Mouse (Mus musculus): ENCODE measurements around the gene D17Wsu92e. TPM values are rescaled to one million over a fixed set of nuclear protein-coding genes. Genes with fewer than 3 reads are reported as not detected.

D17Wsu92e gene
- polyA plus RNA-seq, 1 experiment, result 65.1 TPM

DNA sequence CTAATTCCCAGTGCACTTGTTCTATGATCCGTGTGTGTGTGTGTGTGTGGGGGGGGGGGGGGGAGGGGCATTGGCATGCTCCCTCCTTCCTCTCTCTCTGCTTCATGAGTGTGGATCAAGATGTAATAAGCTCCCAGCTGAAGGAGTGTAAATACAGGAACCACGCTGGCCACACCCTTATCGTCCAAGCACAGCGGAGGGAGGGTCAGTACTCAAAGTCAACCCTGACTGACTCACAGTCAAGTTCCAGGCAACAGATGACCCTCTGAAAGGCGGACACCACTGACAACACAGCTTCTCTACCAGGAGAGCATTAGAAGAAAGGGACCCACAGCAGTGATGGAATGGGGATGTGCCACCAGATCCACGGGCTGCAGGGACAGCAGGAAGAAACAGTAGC is 42.6 kb downstream of the D17Wsu92e start:
- Histone ChIP-seq H3K27me3 (ENCODE audit: control insufficient read depth, insufficient read depth, insufficient read length) (no peaks in the 10 kb centered on the region), H3K79me2 (ENCODE audit: control insufficient read depth, insufficient read depth) (peaks cover 49% of the 10 kb centered on the region), H3K4me3 (ENCODE audit: insufficient read depth, poor library complexity, severe bottlenecking) (no peak overlapping the region), H3ac (ENCODE audit: control insufficient read depth, insufficient read length, low read depth) (no peak overlapping the region), H3K36me3 (ENCODE audit: control insufficient read depth, insufficient read depth) (peaks cover 21% of the 10 kb centered on the region), H3K79me3 (ENCODE audit: low read depth) (peaks cover 3% of the 10 kb centered on the region)
- TF ChIP-seq FOSL1 (IDR thresholded peaks at IDR 0.05; ENCODE audit: insufficient read depth, low read length, poor library complexity, severe bottlenecking) (no peak), MYOG (IDR thresholded peaks at IDR 0.05; ENCODE audit: control insufficient read depth, extremely low read depth, insufficient read length) (no peak), MYOD1 (IDR thresholded peaks at IDR 0.05; ENCODE audit: control insufficient read depth, insufficient read length, low read depth) (no peak), USF1 (IDR thresholded peaks at IDR 0.05; ENCODE audit: low read depth) (no peak), CEBPB (IDR thresholded peaks at IDR 0.05; ENCODE audit: low read depth) (no peak), CTCF (IDR thresholded peaks at IDR 0.05; ENCODE audit: control insufficient read depth, insufficient read depth, insufficient read length) (no peak), MAX (IDR thresholded peaks at IDR 0.05) (no peak)

GRCm38 (mm10) chr17:27774198-27774597 is 46.2 kb downstream of the D17Wsu92e start:
- Histone ChIP-seq H3K79me3 (ENCODE audit: low read depth) (peaks cover 10% of the 10 kb centered on the region), H3ac (ENCODE audit: control insufficient read depth, insufficient read length, low read depth) (no peak overlapping the region), H3K79me2 (ENCODE audit: control insufficient read depth, insufficient read depth) (peaks cover 47% of the 10 kb centered on the region), H3K27me3 (ENCODE audit: control insufficient read depth, insufficient read depth, insufficient read length) (no peaks in the 10 kb centered on the region), H3K36me3 (ENCODE audit: control insufficient read depth, insufficient read depth) (peaks cover 23% of the 10 kb centered on the region), H3K4me3 (ENCODE audit: insufficient read depth, poor library complexity, severe bottlenecking) (no peak overlapping the region)
- no peak for TF ChIP-seq MYOG (IDR thresholded peaks at IDR 0.05; ENCODE audit: control insufficient read depth, extremely low read depth, insufficient read length)

DNA sequence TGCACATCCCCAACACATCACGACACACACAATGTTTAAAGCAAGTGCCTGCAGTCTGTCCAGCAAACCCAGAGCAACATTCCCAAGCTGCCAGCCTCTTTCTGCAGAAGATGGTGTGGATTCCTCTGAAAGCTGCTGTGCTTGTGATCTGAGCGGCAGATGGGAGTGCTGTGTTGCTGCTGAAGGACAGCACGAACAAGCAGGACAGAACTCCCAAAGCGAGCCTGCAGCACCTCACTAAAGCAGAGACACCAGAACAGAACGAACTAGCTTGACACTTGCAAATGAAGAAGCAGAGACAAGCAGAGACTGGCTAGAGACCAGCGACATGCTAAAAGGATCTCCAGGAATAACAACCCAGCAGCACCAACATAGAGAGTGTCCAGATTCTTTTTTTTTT is 48.8 kb downstream of the D17Wsu92e start:
- Histone ChIP-seq H3K27me3 (ENCODE audit: control insufficient read depth, insufficient read depth, insufficient read length) (no peaks in the 10 kb centered on the region), H3K4me3 (ENCODE audit: insufficient read depth, poor library complexity, severe bottlenecking) (no peak overlapping the region), H3K79me2 (ENCODE audit: control insufficient read depth, insufficient read depth) (peaks cover 50% of the 10 kb centered on the region), H3K79me3 (ENCODE audit: low read depth) (peaks cover 14% of the 10 kb centered on the region), H3K36me3 (ENCODE audit: control insufficient read depth, insufficient read depth) (peaks cover 35% of the 10 kb centered on the region), H3ac (ENCODE audit: control insufficient read depth, insufficient read length, low read depth) (no peak overlapping the region)
- no peak for TF ChIP-seq CEBPB (IDR thresholded peaks at IDR 0.05; ENCODE audit: low read depth)
- no peak for TF ChIP-seq CTCF (IDR thresholded peaks at IDR 0.05; ENCODE audit: control insufficient read depth, insufficient read depth, insufficient read length)
- no peak for TF ChIP-seq FOSL1 (IDR thresholded peaks at IDR 0.05; ENCODE audit: insufficient read depth, low read length, poor library complexity, severe bottlenecking)

GRCm38 (mm10) chr17:27768817-27769542 is 51.5 kb downstream of the D17Wsu92e start:
- no peak overlapping the region for H3ac ChIP-seq (ENCODE audit: control insufficient read depth, insufficient read length, low read depth)
- TF ChIP-seq CEBPB (IDR thresholded peaks at IDR 0.05; ENCODE audit: low read depth) (no peak), MAX (IDR thresholded peaks at IDR 0.05) (no peak), USF1 (IDR thresholded peaks at IDR 0.05; ENCODE audit: low read depth) (no peak), MYOD1 (IDR thresholded peaks at IDR 0.05; ENCODE audit: control insufficient read depth, insufficient read length, low read depth) (no peak), CTCF (IDR thresholded peaks at IDR 0.05; ENCODE audit: control insufficient read depth, insufficient read depth, insufficient read length) (no peak)
- peaks cover 47% of the 10 kb centered on the region for H3K36me3 ChIP-seq (ENCODE audit: control insufficient read depth, insufficient read depth)
- H3K79me2 ChIP-seq (ENCODE audit: control insufficient read depth, insufficient read depth), result peaks cover 60% of the 10 kb centered on the region
- H3K4me3 ChIP-seq (ENCODE audit: insufficient read depth, poor library complexity, severe bottlenecking), result no peak overlapping the region
- H3K27me3 ChIP-seq (ENCODE audit: control insufficient read depth, insufficient read depth, insufficient read length), result no peaks in the 10 kb centered on the region
- peaks cover 17% of the 10 kb centered on the region for H3K79me3 ChIP-seq (ENCODE audit: low read depth)

DNA sequence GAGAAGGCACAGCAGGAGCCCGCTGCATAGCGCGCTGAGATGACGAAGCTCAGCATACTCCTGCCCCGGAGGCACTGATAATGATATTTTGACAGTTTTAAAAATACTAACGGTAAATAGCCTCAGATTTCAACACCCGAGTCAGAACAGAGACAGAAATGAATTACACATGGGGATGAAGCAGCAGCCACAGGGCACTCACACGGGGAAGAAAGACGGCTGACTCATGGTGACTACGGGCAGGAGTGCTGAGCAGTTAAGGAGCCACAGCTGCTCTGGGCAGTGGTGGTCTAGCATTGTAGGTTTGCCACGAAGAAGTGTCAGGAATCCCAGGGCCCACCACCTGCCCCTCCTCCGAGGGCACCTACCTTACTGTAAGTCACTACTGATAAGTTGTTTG is 52.9 kb downstream of the D17Wsu92e start:
- Histone ChIP-seq H3K4me3 (ENCODE audit: insufficient read depth, poor library complexity, severe bottlenecking) (no peak overlapping the region), H3K27me3 (ENCODE audit: control insufficient read depth, insufficient read depth, insufficient read length) (no peaks in the 10 kb centered on the region), H3K79me2 (ENCODE audit: control insufficient read depth, insufficient read depth) (peaks cover 64% of the 10 kb centered on the region), H3K79me3 (ENCODE audit: low read depth) (peaks cover 25% of the 10 kb centered on the region), H3ac (ENCODE audit: control insufficient read depth, insufficient read length, low read depth) (no peak overlapping the region), H3K36me3 (ENCODE audit: control insufficient read depth, insufficient read depth) (peaks cover 51% of the 10 kb centered on the region)
- TF ChIP-seq MYOD1 (IDR thresholded peaks at IDR 0.05; ENCODE audit: control insufficient read depth, insufficient read length, low read depth), result peak; percentile 88
- no peak for TF ChIP-seq MAX (IDR thresholded peaks at IDR 0.05)
- TF ChIP-seq CEBPB (IDR thresholded peaks at IDR 0.05; ENCODE audit: low read depth), result peak; percentile 20

GRCm38 (mm10) chr17:27767120-27767519 is 53.3 kb downstream of the D17Wsu92e start:
- no peaks in the 10 kb centered on the region for H3K27me3 ChIP-seq (ENCODE audit: control insufficient read depth, insufficient read depth, insufficient read length)
- peak overlapping the region; percentile 46 for H3ac ChIP-seq (ENCODE audit: control insufficient read depth, insufficient read length, low read depth)
- H3K79me2 ChIP-seq (ENCODE audit: control insufficient read depth, insufficient read depth), result peaks cover 69% of the 10 kb centered on the region
- H3K79me3 ChIP-seq (ENCODE audit: low read depth), result peaks cover 25% of the 10 kb centered on the region
- H3K4me3 ChIP-seq (ENCODE audit: insufficient read depth, poor library complexity, severe bottlenecking), result no peak overlapping the region
- no peak for TF ChIP-seq CTCF (IDR thresholded peaks at IDR 0.05; ENCODE audit: control insufficient read depth, insufficient read depth, insufficient read length)
- TF ChIP-seq MAX (IDR thresholded peaks at IDR 0.05), result no peak
- no peak for TF ChIP-seq CEBPB (IDR thresholded peaks at IDR 0.05; ENCODE audit: low read depth)
- H3K36me3 ChIP-seq (ENCODE audit: control insufficient read depth, insufficient read depth), result peaks cover 47% of the 10 kb centered on the region

Data from C2C12 (cell line).